Mouse (Mus musculus) T-cell, adult 2 months (primary cell): Measurements from ENCODE around the gene Cdh10.

Source experiments
- DNase-seq: peaks from one replicate; pipeline ENCODE4 v3.0.0; 2022; ENCODE audit warnings: low spot score

Cdh10 gene

DNA sequence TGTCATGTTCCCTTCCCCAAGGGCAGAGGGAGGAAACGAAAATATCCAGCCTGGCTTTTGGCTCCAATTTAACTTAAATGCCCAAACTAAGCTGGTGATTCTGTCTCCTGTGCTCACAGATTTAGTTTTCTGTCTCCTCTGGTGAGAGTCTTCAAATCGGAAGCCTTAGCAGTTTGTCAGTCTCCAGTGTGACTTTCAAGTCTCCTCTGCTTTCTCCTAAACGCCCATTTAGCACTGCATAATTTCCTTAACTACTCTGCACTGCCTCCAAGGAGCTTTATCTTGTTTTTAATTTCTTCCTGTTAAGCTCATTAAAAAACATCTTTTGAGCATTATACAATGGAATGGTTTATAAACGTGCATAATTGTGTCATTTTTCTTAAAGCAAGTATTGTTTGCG is 156.3 kb downstream of the Cdh10 start:
- DNase-seq: no peak

DNA sequence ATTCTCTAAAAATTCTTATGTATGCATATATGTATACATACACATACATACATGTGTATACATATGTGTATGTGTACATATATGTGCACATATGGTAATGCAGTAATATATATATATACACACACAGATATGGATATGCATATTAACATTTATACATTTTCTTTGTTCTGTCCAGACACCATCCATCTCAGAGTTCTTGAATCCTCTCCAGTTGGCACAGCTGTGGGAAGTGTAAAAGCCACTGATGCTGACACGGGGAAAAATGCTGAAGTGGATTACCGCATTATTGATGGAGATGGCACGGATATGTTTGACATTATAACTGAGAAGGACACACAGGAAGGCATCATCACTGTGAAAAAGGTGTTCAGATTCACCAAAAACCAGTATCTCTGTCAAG is 166.1 kb downstream of the Cdh10 start:
- DNase-seq: no peak

DNA sequence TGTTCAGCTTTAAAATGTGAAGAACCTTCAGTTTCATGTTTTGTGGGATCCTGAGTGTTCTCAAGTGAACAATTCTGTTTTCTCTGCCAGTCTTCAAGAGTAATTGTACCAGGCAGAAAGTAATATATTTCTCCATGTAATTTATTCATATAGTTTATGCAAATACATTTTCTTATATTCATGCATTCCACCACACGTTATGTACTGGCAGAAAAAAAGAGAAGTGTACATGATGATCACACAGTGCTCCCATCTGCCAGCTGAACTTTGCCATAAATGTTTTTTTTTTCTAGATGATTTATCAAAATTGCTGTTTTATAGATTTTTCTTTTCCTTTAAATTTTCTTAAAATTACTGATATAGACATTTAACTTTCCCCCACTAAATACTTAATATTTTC is 168.9 kb downstream of the Cdh10 start:
- no peak for DNase-seq

DNA sequence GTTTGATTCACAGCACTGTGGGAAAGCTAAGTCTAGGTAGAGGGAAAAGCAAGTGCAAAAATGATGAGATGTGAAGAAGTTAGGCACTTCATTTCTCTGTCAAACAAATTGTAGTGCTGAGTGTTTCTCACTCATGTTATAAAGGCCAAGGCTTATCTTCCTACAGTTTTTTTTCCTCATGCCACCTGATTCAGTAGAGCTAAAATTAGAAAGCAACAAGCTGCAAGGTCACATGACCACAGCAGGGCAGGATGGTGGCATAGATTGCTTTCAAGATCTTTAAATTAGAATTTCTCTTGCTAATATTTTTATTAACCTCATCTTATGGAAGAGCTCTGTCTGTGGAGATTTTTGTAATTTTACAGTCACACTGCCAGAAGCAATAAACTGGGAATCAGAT is 174.8 kb downstream of the Cdh10 start:
- DNase-seq: no peak

DNA sequence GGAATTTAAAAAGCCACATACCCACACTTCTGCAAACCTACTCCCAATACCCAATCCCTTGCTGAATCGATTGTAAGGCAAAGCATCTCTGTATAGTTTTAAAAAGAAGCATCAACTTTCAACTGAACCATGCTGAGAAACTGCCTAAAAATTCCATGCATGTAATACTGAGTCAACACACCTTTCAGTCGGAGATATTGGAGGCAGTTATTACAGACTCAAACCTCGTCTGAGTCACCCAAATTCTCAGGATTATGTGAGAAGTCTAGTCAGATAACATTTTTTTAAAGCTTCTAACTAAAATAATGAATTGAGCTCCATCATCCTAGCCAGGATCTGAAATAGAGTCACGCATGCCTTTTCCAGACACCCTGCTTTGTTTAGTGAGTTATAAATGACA is 175.5 kb downstream of the Cdh10 start:
- no peak for DNase-seq

DNA sequence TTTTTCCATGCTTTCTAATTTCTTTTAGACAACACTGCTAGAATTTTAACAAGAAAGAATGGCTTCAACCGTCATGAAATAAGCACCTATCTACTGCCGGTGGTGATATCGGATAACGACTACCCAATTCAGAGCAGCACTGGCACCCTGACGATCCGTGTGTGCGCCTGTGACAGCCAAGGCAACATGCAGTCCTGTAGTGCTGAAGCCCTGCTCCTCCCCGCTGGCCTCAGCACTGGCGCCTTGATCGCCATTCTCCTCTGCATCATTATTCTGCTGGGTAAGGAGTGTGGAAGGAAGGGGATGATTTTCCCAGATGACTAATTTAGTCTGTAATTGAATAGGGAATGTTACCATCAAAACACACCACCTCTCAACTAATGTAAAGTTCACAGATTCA is 192.1 kb downstream of the Cdh10 start:
- DNase-seq: no peak

DNA sequence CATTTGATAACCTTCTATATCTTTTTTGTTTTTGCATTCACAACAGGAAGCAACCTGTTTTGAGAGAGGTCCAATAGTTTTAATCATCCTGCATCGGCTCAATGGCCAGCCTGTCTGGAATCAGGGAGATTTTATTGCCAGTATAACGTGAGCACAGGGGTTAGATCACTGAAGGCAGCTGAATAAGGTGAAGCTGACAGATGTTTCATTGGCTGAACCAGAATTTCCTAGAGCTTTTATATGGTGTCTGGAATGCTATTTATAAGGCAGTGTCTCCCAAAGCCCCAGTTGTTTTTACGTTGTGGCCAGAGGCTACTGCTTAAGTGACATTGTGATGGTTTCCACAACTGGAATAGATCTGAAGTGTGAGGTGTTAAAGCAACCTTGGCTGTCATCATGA is 214.2 kb downstream of the Cdh10 start:
- DNase-seq: no peak

DNA sequence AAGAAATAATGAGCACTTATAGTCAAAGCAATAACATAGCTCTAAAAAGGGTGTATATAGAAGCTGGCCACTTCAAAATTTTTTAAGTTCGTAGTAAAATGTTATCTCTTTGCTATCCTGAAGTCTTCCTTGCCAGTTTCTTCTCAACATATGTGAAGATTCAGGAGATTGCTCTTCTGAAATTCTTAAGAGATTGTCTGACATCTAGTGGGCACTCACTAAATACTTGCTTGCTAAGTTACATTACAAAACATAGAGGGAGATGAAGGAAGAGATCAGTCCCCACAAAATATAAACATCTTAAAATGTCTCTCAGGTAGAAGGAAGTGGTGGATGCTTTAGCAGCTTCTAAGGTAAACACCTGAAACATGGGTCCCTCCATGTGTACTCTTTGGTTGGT is 221.3 kb downstream of the Cdh10 start:
- DNase-seq: no peak
